Mouse (Mus musculus) urinary bladder, postnatal 36 days (tissue): ENCODE measurements around the gene D3Ertd254e.

Source experiments
- DNase-seq, 2 experiments: peaks; one replicate each; pipeline ENCODE4 v3.0.0; 2022; ENCODE audit warnings: low spot score in 2 of 2, mixed read lengths in 1 of 2

The D3Ertd254e gene

DNA sequence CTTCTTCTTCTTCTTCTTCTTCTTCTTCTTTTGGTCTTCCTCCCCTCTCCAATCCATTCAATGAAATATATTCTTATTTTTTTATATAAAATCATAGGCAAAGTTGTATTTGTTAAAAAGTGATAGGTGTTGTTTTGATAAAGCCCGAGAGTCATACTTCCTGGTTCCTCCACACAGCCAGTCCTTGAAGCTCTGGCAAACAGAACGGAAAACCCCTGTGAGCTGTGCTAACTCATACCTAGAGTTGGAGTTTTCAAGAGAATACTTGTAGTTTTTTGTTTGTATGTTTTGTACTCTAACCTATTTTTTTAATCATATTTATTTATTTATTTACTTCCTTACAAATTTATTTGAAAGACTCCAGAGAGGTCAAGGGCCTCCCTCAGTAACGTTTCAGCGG is 61.9 kb downstream of the D3Ertd254e start:
- DNase-seq = no peak
